Mouse (Mus musculus): ENCODE results near the gene Actr10.

DNA sequence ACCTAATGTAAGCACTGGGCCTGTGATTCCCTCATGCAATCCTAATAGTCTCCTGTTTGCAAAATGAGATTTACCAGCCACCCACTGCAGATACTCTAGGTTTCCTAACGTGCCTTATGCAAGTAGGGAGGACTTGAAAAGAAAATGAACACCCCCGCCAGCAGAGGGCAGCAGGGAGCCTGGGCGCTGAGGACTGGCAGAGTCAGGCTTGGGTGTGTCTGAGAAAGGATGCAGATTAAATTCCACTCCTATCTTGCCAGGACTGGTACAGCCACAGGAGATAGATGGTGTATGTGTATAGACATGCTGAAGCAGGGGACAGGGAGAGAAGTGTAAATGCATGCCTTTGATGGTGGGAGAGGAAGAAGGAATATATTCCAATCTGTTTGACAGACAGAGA lies 24.2 kb upstream of the Actr10 start:
- 0 out of 2 replicates have a peak, but pooled peaks have one; percentile 24 for TF ChIP-seq CTCF (IDR thresholded peaks at IDR 0.05; ENCODE audit: insufficient read depth, low read depth, low read length)
- no peak for TF ChIP-seq POLR2A (IDR thresholded peaks at IDR 0.05; ENCODE audit: insufficient read depth, low read depth, low read length)

Measured in olfactory bulb, adult 2 months (tissue).